Mouse (Mus musculus) spleen, adult 2 months (tissue): ENCODE data around the gene Cpsf7.

Experiments
- CTCF ChIP-seq: fragments of 200-500 bp; IDR thresholded peaks from 2 replicates; pipeline ENCODE4 v1.5.1; 2011; ENCODE audit warnings: mild to moderate bottlenecking, inconsistent platforms; ENCODE audit not compliant: insufficient read depth, insufficient read length, insufficient replicate concordance; ENCODE audit errors: extremely low read depth
- POLR2A ChIP-seq: fragments of 200-500 bp; IDR thresholded peaks from 2 replicates; pipeline ENCODE4 v1.6.1; 2011; ENCODE audit warnings: low read depth, low read length, inconsistent platforms

DNA sequence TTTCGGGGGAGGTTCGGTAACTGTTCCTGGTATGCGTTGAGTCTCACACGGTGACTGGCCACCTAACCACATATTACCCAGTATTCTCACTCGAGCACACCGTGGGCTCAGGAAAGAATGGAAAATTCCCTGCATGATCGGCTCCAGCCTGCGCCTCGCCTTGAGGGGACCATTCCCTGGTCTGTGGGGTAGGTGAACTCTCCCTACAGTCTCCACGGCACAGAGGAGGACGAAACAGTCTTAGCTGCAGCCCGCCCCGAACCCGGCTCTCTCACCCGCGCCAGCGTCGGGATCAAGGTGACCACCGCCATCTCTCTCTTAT is 321 bp upstream of the Cpsf7 start:
- TF ChIP-seq CTCF (no peak), POLR2A (no peak; the same call in 1 of the 2 replicates)
